Mouse (Mus musculus): Measurements from ENCODE around the gene Rab11fip4.

- no peak for TF ChIP-seq CTCF (IDR thresholded peaks at IDR 0.05; ENCODE audit: borderline replicate concordance, insufficient read depth, low read depth, low read length)
- no peak for TF ChIP-seq POLR2A (IDR thresholded peaks at IDR 0.05; ENCODE audit: borderline replicate concordance, insufficient read depth, low read length)
Observed at GRCm38 (mm10) chr11:79702092-79702491, 111.1 kb downstream of the Rab11fip4 start.
